Mouse (Mus musculus) c-Kit-positive CD71-positive TER-119-negative erythroid progenitor cells, embryonic 14.5 days (primary cell): ENCODE data around the gene Fbxl18.

Experiments used
- DNase-seq: peaks from one replicate; pipeline ENCODE4 v3.0.0-alpha.2; 2013; ENCODE audit warnings: low read depth

The Fbxl18 gene

GRCm38 (mm10) chr5:142823096-142824062 lies 71.8 kb downstream of the Fbxl18 start:
- no peak for DNase-seq

GRCm38 (mm10) chr5:142822286-142823095 lies 72.7 kb downstream of the Fbxl18 start:
- no peak for DNase-seq

GRCm38 (mm10) chr5:142821974-142822285 lies 73.3 kb downstream of the Fbxl18 start:
- no peak for DNase-seq

GRCm38 (mm10) chr5:142821266-142821973 lies 73.8 kb downstream of the Fbxl18 start:
- no peak for DNase-seq

- DNase-seq = no peak
Observed at GRCm38 (mm10) chr5:142820276-142821265, 74.7 kb downstream of the Fbxl18 start.

GRCm38 (mm10) chr5:142819385-142820275 lies 75.6 kb downstream of the Fbxl18 start:
- no peak for DNase-seq

GRCm38 (mm10) chr5:142818435-142819360 lies 76.5 kb downstream of the Fbxl18 start:
- no peak for DNase-seq

- DNase-seq = no peak
Observed at GRCm38 (mm10) chr5:142817524-142818434, 77.4 kb downstream of the Fbxl18 start, which contains the start of gene Tnrc18. Tnrc18 (minus strand) TSS chr5:142817662.
